Mouse (Mus musculus): ENCODE measurements at regions not wholly inside any gene's neighbourhood (a gene's known extent, or its start where the extent isn't known, plus 50 kb on each side); places are given as distances from the start of the nearest gene placed in this dataset.

DNA sequence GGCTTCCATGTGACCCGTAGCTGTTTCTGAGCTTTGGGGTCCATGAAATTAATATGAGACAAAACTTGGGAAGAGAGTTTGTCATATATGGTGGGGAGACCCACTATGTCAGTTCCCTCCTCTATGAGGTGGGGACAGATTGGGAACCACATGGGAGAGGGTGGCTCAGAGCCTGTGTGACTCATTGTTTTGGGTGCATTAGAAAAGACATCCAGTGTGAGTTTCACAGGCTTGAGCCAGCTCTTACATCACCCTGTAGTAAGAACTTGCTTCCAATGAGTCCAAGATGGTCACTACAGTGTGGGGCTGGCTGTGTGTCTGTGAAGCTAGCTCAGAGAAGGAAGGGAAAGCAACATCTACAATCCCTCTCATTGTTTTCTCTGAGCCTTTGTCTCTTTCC lies 314.6 kb upstream of the Myt1l start:
- TF ChIP-seq CTCF (conservative IDR thresholded peaks at IDR 0.05; ENCODE audit: insufficient read depth, insufficient read length, low read depth, low read length) (no peak), POLR2A (IDR thresholded peaks at IDR 0.05; ENCODE audit: low read depth, low read length) (no peak)

All from kidney, adult 2 months (tissue).